Mouse (Mus musculus) C2C12 (cell line): ENCODE measurements around the gene Syce2. TPM values are rescaled to one million over a fixed set of nuclear protein-coding genes. Genes with fewer than 3 reads are reported as not detected.

Experiments used
- H3K27me3 ChIP-seq: one replicate; pipeline ENCODE4 v1.6.1; 2011; ENCODE audit not compliant: control insufficient read depth, insufficient read depth, insufficient read length
- H3K36me3 ChIP-seq: one replicate; pipeline ENCODE4 v1.6.1; 2011; ENCODE audit not compliant: control insufficient read depth, insufficient read depth
- H3K4me3 ChIP-seq: one replicate; pipeline ENCODE4 v1.5.1; 2011; ENCODE audit warnings: mild to moderate bottlenecking, control low read depth; ENCODE audit not compliant: poor library complexity, insufficient read depth, severe bottlenecking
- H3K79me2 ChIP-seq: one replicate; pipeline ENCODE4 v1.6.1; 2011; ENCODE audit not compliant: control insufficient read depth, insufficient read depth
- H3K79me3 ChIP-seq: one replicate; pipeline ENCODE4 v1.6.1; 2011; ENCODE audit warnings: low read depth, control low read depth
- H3ac ChIP-seq: one replicate; pipeline ENCODE3; 2011; ENCODE audit warnings: low read depth; ENCODE audit not compliant: control insufficient read depth, insufficient read length
- CEBPB ChIP-seq: IDR thresholded peaks from one replicate; pipeline ENCODE4 v1.6.1; 2011; ENCODE audit warnings: low read depth, mild to moderate bottlenecking, control low read depth, moderate library complexity
- CTCF ChIP-seq: IDR thresholded peaks from one replicate; pipeline ENCODE4 v1.5.1; 2011; ENCODE audit not compliant: control insufficient read depth, insufficient read depth, insufficient read length
- FOSL1 ChIP-seq: IDR thresholded peaks from one replicate; pipeline ENCODE4 v1.8.0; 2011; ENCODE audit warnings: mild to moderate bottlenecking, low read length; ENCODE audit not compliant: poor library complexity, insufficient read depth, severe bottlenecking
- MAX ChIP-seq: IDR thresholded peaks from one replicate; pipeline ENCODE4 v1.6.1; 2011; ENCODE audit warnings: mild to moderate bottlenecking, control low read depth
- MYOD1 ChIP-seq: IDR thresholded peaks from one replicate; pipeline ENCODE4 v1.6.1; 2011; ENCODE audit warnings: low read depth; ENCODE audit not compliant: control insufficient read depth, insufficient read length
- MYOG ChIP-seq: IDR thresholded peaks from one replicate; pipeline ENCODE4 v1.6.1; 2011; ENCODE audit not compliant: control insufficient read depth, insufficient read length; ENCODE audit errors: extremely low read depth
- USF1 ChIP-seq: IDR thresholded peaks from one replicate; pipeline ENCODE4 v1.6.1; 2011; ENCODE audit warnings: low read depth, mild to moderate bottlenecking, control low read depth, moderate library complexity
- polyA plus RNA-seq: library from polyadenylated mRNA; unstranded; fragments of >200 nt; fragmentation: generic; extraction: Trizol; gene quantifications from one replicate; pipeline ENCODE4 v1.2.1, GENCODE M21; 2012; ENCODE audit warnings: missing spikeins

The Syce2 gene
- polyA plus RNA-seq, 1 experiment, result 8.5 TPM

DNA sequence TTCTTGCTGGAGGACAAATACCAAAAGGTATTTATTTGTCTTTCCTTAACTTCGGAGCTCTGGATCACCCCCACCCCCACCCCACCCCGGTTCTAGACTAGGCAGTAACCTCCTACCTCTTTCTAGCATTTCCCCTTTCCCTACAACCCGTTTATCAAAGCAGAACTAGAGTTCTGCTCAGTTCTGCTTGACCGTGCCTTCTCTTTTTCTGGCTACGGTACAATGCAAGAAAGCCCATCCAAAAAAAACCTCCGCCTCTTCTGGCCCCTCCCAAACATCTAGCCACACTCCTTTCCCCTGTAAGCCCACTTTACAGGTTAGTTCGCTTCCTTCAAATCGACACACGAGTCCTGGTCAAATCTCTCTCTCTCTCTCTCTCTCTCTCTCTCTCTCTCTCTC is 41.6 kb downstream of the Syce2 start:
- Histone ChIP-seq H3K27me3 (peaks cover 7% of the 10 kb centered on the region), H3K36me3 (no peaks in the 10 kb centered on the region), H3K79me3 (no peaks in the 10 kb centered on the region), H3K79me2 (no peaks in the 10 kb centered on the region), H3K4me3 (no peak overlapping the region), H3ac (no peak overlapping the region)
- no peak for TF ChIP-seq FOSL1
- TF ChIP-seq CEBPB, result no peak
- no peak for TF ChIP-seq MYOG
- TF ChIP-seq MYOD1, result no peak
- no peak for TF ChIP-seq USF1
- no peak for TF ChIP-seq MAX
- TF ChIP-seq CTCF, result no peak

DNA sequence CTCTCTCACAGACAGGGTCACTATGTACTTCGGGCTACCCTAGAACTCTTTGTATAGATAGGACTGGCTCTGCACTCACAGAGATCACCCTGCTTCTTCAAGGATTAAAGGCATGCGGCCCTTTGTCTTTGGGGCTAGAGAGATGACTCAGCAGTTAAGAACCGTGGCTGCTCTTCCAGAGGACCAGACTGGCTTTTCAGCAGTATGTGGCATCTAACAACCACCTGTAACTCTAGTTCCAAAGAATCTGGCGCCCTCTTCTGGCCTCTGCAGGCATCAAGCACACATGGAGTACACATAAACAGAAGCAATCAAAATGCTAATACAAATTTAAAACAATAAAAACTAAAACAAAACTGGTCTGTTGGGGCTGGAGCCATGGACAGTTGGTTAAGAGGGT is 42.0 kb downstream of the Syce2 start:
- H3K4me3 ChIP-seq, result no peak overlapping the region
- no peak overlapping the region for H3ac ChIP-seq
- H3K79me2 ChIP-seq, result no peaks in the 10 kb centered on the region
- H3K79me3 ChIP-seq, result no peaks in the 10 kb centered on the region
- H3K36me3 ChIP-seq, result no peaks in the 10 kb centered on the region
- TF ChIP-seq CTCF, result no peak
- no peak for TF ChIP-seq MYOD1
- no peak for TF ChIP-seq MYOG
- TF ChIP-seq FOSL1, result no peak
- no peak for TF ChIP-seq USF1
- no peak for TF ChIP-seq CEBPB
- peaks cover 7% of the 10 kb centered on the region for H3K27me3 ChIP-seq

DNA sequence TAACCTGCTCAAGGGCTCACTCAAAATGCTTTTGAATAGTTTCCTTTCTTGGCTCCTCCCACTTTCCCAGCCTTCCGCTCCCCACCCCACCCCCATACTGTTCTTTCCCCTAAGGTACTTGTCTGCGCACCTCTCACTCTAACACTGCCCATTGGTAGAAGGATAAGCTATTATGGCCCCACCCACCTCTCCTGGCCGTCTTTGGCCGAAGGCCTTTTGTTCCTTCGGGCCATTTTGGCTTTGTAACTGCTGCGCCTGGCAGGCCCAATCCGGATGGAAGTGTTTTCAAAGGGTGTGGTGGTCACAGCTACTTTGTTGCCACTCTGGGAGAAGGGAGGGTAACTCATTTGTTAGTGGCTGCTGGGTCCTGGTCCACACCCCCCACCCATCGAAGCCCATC is 43.4 kb downstream of the Syce2 start:
- TF ChIP-seq MAX (no peak), CEBPB (no peak), MYOG (no peak), MYOD1 (no peak), CTCF (no peak), USF1 (no peak), FOSL1 (no peak)
- peaks cover 7% of the 10 kb centered on the region for H3K27me3 ChIP-seq
- no peaks in the 10 kb centered on the region for H3K79me2 ChIP-seq
- H3K79me3 ChIP-seq, result no peaks in the 10 kb centered on the region
- no peak overlapping the region for H3ac ChIP-seq
- H3K4me3 ChIP-seq, result no peak overlapping the region
- no peaks in the 10 kb centered on the region for H3K36me3 ChIP-seq

DNA sequence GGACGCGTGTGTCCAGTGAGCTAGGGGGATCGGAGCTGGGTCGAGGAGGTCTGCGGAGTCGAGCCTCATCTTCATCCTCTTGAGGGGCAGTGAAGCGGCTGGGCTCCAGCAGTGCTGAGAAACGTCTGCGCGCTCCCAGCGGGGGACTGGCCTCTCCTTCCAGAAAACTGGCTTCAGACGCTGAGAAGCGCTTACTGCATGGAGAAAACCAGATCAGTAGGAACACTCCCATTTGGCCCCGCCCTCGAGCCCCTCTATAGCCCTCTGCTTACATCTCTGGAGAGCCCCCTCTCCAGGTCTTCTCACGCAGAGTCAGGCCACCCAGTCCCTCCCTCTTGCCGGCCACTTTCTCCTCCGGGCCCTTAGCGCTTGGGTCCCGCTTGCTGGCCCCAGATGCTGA is 45.9 kb downstream of the Syce2 start:
- H3K79me2 ChIP-seq, result no peaks in the 10 kb centered on the region
- no peak overlapping the region for H3K4me3 ChIP-seq
- H3K36me3 ChIP-seq, result no peaks in the 10 kb centered on the region
- H3ac ChIP-seq, result no peak overlapping the region
- no peaks in the 10 kb centered on the region for H3K79me3 ChIP-seq
- TF ChIP-seq MAX (no peak), USF1 (no peak)
- H3K27me3 ChIP-seq, result peaks cover 7% of the 10 kb centered on the region

DNA sequence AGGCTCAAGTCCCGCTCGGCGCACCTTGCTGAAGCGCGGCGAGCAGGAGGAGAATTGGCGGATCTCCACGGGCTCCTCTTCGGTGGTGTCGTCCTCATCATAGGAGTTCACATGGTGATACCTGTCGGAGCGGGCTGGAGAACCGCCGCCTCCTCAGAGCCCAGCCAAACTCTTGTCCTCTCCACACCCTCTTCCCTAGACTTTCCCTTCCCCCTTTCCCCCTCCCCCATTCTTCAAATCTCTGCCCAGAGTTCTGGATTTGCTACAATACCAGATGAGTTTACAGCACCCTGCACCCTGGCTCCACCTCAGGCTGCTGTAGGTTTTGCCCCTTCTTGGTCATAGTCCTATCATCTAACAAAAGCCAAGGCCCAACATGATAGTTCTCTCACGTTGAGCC is 46.7 kb downstream of the Syce2 start:
- peaks cover 7% of the 10 kb centered on the region for H3K27me3 ChIP-seq
- no peaks in the 10 kb centered on the region for H3K36me3 ChIP-seq
- no peak for TF ChIP-seq USF1
- TF ChIP-seq FOSL1, result no peak
- no peak for TF ChIP-seq MYOD1
- TF ChIP-seq CTCF, result no peak
- no peak for TF ChIP-seq CEBPB
- TF ChIP-seq MYOG, result no peak
- TF ChIP-seq MAX, result no peak
- no peaks in the 10 kb centered on the region for H3K79me3 ChIP-seq
- H3ac ChIP-seq, result no peak overlapping the region
- H3K4me3 ChIP-seq, result no peak overlapping the region
- no peaks in the 10 kb centered on the region for H3K79me2 ChIP-seq

DNA sequence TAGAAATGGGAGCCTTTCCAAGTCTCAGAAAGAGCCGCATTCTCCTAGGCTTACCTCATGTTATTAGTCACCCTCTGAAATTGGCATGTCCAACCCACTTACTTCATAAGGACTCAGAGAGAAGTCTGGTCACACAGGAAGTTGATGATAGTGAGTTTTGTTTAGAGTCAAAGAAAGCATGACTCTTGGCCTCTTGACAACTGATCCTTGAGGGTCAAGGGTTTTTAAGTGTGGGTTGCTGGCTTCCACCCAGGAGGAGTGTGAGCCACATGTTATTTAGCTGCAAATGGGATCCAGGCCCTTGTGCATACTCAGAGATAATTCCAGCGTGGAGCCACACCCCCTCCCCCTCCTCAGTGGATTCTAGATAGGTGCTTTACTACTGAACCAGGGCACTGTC is 49.7 kb downstream of the Syce2 start:
- TF ChIP-seq MAX (peak; percentile 53), FOSL1 (no peak), MYOD1 (no peak)
- Histone ChIP-seq H3K27me3 (peaks cover 14% of the 10 kb centered on the region), H3ac (no peak overlapping the region), H3K36me3 (no peaks in the 10 kb centered on the region), H3K79me3 (no peaks in the 10 kb centered on the region), H3K4me3 (no peak overlapping the region), H3K79me2 (no peaks in the 10 kb centered on the region)
